Mouse (Mus musculus): ENCODE measurements around the gene Vmp1.

DNA sequence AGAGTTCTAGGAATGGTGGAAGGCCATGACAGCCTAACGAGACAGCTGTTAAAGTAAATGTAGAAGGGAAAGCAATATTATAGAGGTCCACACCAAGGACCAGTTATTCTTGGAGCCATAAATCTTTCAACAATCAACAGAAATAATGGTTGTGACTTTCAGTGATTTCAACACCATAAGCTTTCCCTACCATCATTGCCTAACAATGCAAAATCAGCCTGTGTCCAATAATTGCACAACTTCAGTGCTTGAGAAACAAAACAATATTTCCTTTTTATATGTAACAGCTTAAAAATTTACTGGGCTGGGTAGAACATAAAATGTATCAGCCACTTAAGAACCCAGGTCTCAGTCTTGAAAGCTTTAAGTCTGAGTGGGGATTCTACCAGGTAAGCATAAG, 79.9 kb downstream of the Vmp1 start:
- TF ChIP-seq ZC3H11A (IDR thresholded peaks at IDR 0.05; ENCODE audit: borderline replicate concordance, low read depth, low read length) = no peak
- no peak for TF ChIP-seq MAFK (IDR thresholded peaks at IDR 0.05; ENCODE audit: insufficient read depth, low read depth, low read length)
- TF ChIP-seq ZNF384 (IDR thresholded peaks at IDR 0.05; ENCODE audit: low read depth, low read length) = no peak
- TF ChIP-seq HCFC1 (IDR thresholded peaks at IDR 0.05; ENCODE audit: borderline replicate concordance, insufficient read depth, low read length) = no peak

Data from ES-E14 (cell line).